Mouse (Mus musculus): ENCODE data around the gene Sncb. TPM values are rescaled to one million over a fixed set of nuclear protein-coding genes. Genes with fewer than 3 reads are reported as not detected.

The Sncb gene
- polyA plus RNA-seq, 1 experiment from 2014 or later = 0.52 TPM

DNA sequence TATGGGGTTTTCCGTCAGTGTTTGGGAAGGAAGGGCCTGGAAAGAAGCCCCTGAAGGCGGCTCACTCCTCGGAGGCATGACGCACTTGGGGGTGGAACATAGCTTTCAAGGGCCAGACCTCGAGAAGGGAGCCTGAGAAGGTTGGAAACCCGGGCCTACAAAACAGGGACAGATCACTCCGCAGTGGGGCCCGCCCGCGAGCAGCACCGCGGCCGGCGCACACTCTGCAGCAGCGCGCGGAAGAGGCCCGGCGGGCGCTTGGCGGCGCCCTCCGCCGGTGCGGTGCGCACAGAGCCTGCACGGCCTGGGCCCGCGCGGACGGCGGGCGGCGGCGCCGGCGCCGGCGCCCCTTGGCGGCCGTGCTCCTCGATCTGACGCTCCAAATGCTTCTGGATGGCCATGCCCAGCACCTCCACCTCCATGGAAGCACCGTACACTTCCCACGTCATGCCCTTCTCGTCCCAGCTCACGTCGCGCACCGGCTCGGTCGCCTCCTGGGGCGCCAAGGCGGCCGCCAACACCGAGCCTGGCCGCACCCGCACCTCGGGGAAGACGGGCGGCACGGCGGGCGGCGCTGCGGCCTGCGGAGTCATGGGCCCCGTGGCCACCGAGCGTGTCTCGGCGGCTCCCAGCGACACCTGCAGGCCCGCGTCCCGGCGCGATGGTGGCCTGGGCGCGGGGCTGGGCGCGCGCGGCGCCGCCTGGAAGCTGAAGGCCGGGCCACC lies 28.7 kb downstream of the Sncb start:
- 1% methylated on average over 85 of the region's 87 CpGs for WGBS
- ATAC-seq (ENCODE audit: insufficient read depth, low FRiP score) = peak; percentile 83
- Histone ChIP-seq H3K27me3 (ENCODE audit: control insufficient read depth, insufficient read depth, low read length) (peaks cover 42% of the 10 kb centered on the region), H3K36me3 (ENCODE audit: control insufficient read depth, insufficient read depth, low read length) (no peaks in the 10 kb centered on the region), H3K4me3 (replicated peaks; ENCODE audit: low read length) (peak overlapping the region; percentile 45), H3K4me2 (ENCODE audit: low read depth, low read length) (peak overlapping the region; percentile 64), H3K9me3 (replicated peaks; ENCODE audit: control insufficient read depth, low read length) (no peaks in the 10 kb centered on the region), H3K27ac (ENCODE audit: low read length) (no peak overlapping the region), H3K9ac (ENCODE audit: low read length) (peak overlapping the region; percentile 35; the same call in 1 of the 2 replicates), H3K4me1 (ENCODE audit: control insufficient read depth, insufficient read depth, low read length) (peaks cover 4% of the 10 kb centered on the region; the same call in 1 of the 2 replicates)

DNA sequence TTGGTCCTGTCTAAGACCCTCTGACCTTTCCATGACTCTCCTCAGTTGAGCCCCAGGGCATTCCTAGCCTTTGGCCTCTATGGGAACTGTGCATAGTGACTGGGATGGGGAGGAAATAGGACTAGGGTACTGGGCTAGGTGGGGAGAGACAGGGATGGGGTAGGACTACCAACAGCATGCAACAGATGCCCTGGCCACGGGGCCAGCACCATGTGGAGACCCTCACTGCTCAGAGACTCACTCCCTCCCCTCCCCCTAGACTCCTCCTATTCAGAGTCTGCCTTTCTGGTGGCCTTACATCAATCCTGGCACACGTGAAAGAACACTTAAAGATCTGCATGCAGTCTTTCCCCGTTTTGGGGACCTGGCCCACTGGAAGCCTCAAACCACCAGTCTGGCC lies 29.5 kb downstream of the Sncb start:
- H3K4me1 ChIP-seq (ENCODE audit: control insufficient read depth, insufficient read depth, low read length) = peaks cover 4% of the 10 kb centered on the region; the same call in 1 of the 2 replicates
- no peak overlapping the region for H3K27ac ChIP-seq (ENCODE audit: low read length)
- H3K36me3 ChIP-seq (ENCODE audit: control insufficient read depth, insufficient read depth, low read length) = no peaks in the 10 kb centered on the region
- H3K4me2 ChIP-seq (ENCODE audit: low read depth, low read length) = peak overlapping the region; percentile 64
- peaks cover 42% of the 10 kb centered on the region for H3K27me3 ChIP-seq (ENCODE audit: control insufficient read depth, insufficient read depth, low read length)
- WGBS = 22% methylated on average over 3 of the region's 3 CpGs
- ATAC-seq (ENCODE audit: insufficient read depth, low FRiP score) = no peak
- H3K9ac ChIP-seq (ENCODE audit: low read length) = no peak overlapping the region
- no peaks in the 10 kb centered on the region for H3K9me3 ChIP-seq (replicated peaks; ENCODE audit: control insufficient read depth, low read length)
- H3K4me3 ChIP-seq (replicated peaks; ENCODE audit: low read length) = peak overlapping the region; percentile 45; the same call in 1 of the 2 replicates

DNA sequence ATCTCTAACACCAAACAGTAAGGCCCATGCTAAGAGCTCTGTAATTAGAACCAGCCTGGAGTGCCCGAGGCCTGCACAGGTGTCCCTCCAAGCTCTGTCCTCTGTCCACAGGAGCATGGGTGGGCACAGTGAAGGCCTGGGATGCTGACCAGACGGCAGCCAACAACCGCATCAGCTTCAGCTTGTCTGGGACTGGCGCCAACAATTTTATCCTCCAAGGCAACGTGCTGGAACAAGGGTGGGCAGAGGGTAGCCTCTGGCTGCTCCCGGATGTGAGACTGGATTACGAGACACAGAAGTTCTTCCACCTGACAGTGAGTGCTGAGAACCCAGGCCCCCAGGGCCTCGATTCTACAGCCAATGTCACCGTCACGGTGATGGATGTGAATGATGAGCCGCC lies 40.3 kb downstream of the Sncb start:
- H3K4me2 ChIP-seq (ENCODE audit: low read depth, low read length) = no peak overlapping the region
- H3K4me1 ChIP-seq (ENCODE audit: control insufficient read depth, insufficient read depth, low read length) = no peaks in the 10 kb centered on the region
- H3K27me3 ChIP-seq (ENCODE audit: control insufficient read depth, insufficient read depth, low read length) = no peaks in the 10 kb centered on the region
- no peak for ATAC-seq (ENCODE audit: insufficient read depth, low FRiP score)
- H3K9me3 ChIP-seq (replicated peaks; ENCODE audit: control insufficient read depth, low read length) = no peaks in the 10 kb centered on the region
- no peaks in the 10 kb centered on the region for H3K36me3 ChIP-seq (ENCODE audit: control insufficient read depth, insufficient read depth, low read length)
- H3K9ac ChIP-seq (ENCODE audit: low read length) = no peak overlapping the region
- no peak overlapping the region for H3K4me3 ChIP-seq (replicated peaks; ENCODE audit: low read length)
- WGBS = 60% methylated on average over 11 of the region's 11 CpGs
- no peak overlapping the region for H3K27ac ChIP-seq (ENCODE audit: low read length)

DNA sequence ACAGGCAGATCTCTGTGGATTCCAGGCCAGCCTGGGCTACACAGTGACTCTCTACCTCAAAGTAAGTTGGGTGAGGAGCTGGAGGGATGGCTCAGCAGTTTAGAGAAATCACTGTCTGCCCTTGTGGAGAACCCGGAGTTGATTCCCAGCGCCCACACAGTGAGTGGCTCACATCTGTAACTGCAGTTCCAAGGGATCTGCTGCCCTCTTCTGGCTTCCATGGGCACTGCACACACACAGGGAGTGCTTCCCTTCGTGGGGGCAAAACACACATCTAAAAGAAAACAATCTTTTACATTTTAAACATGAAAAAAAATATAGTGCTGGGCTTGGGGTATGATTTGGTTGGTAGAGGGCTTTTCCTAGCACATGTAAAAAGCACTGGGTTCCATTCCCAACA lies 43.3 kb downstream of the Sncb start:
- WGBS = 90% methylated on average over 3 of the region's 3 CpGs
- H3K4me2 ChIP-seq (ENCODE audit: low read depth, low read length) = no peak overlapping the region
- H3K27me3 ChIP-seq (ENCODE audit: control insufficient read depth, insufficient read depth, low read length) = no peaks in the 10 kb centered on the region
- no peaks in the 10 kb centered on the region for H3K4me1 ChIP-seq (ENCODE audit: control insufficient read depth, insufficient read depth, low read length)
- no peak for ATAC-seq (ENCODE audit: insufficient read depth, low FRiP score)
- H3K9ac ChIP-seq (ENCODE audit: low read length) = no peak overlapping the region
- H3K9me3 ChIP-seq (replicated peaks; ENCODE audit: control insufficient read depth, low read length) = no peaks in the 10 kb centered on the region
- H3K36me3 ChIP-seq (ENCODE audit: control insufficient read depth, insufficient read depth, low read length) = no peaks in the 10 kb centered on the region
- no peak overlapping the region for H3K27ac ChIP-seq (ENCODE audit: low read length)
- H3K4me3 ChIP-seq (replicated peaks; ENCODE audit: low read length) = no peak overlapping the region

DNA sequence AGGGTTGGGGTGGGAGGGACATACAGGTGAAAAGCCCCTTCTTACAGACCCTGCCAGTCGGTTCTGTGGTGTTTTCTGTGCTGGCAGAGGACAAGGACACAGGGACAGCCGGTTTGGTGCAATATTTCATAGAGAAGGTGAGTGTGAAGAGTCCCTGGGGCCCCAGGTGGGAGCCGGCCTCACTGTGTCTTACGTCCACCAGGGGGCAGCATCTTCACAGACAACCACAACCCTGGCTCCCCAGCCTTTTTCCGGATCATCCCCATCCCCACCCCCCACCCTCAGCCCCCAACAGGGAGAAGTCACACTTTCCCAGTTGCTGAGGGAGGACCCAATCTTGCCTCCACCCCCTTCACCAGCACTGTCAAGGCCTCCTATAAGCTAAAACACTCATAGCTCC lies 49.5 kb downstream of the Sncb start:
- Histone ChIP-seq H3K9me3 (replicated peaks; ENCODE audit: control insufficient read depth, low read length) (no peaks in the 10 kb centered on the region), H3K36me3 (ENCODE audit: control insufficient read depth, insufficient read depth, low read length) (no peaks in the 10 kb centered on the region), H3K27ac (ENCODE audit: low read length) (no peak overlapping the region), H3K27me3 (ENCODE audit: control insufficient read depth, insufficient read depth, low read length) (no peaks in the 10 kb centered on the region), H3K4me2 (ENCODE audit: low read depth, low read length) (no peak overlapping the region), H3K4me1 (ENCODE audit: control insufficient read depth, insufficient read depth, low read length) (no peaks in the 10 kb centered on the region), H3K4me3 (replicated peaks; ENCODE audit: low read length) (no peak overlapping the region), H3K9ac (ENCODE audit: low read length) (no peak overlapping the region)
- 6% methylated on average over 5 of the region's 5 CpGs for WGBS
- ATAC-seq (ENCODE audit: insufficient read depth, low FRiP score) = no peak

DNA sequence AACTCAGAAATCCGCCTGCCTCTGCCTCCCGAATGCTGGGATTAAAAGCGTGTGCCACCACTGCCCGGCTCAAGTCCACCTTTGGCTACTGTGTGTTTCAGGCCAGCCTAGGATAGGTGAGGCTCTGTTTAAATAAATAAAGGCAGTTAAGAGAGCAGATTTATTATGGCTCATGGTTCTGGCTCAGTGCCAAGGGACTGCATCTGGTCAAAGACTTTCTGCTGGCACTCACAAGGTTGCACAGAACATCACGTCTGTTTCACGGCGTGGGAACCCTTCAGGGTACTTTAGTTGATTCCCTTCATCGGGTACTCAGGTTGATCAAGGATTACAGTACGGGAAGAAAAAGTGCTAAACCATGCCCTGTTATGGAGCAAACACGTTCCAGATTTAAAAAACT lies 51.4 kb downstream of the Sncb start:
- no peak overlapping the region for H3K4me3 ChIP-seq (replicated peaks; ENCODE audit: low read length)
- ATAC-seq (ENCODE audit: insufficient read depth, low FRiP score) = no peak
- no peak overlapping the region for H3K4me2 ChIP-seq (ENCODE audit: low read depth, low read length)
- no peaks in the 10 kb centered on the region for H3K4me1 ChIP-seq (ENCODE audit: control insufficient read depth, insufficient read depth, low read length)
- no peak overlapping the region for H3K9ac ChIP-seq (ENCODE audit: low read length)
- H3K9me3 ChIP-seq (replicated peaks; ENCODE audit: control insufficient read depth, low read length) = no peaks in the 10 kb centered on the region
- H3K27me3 ChIP-seq (ENCODE audit: control insufficient read depth, insufficient read depth, low read length) = no peaks in the 10 kb centered on the region
- WGBS = 63% methylated on average over 10 of the region's 10 CpGs
- no peaks in the 10 kb centered on the region for H3K36me3 ChIP-seq (ENCODE audit: control insufficient read depth, insufficient read depth, low read length)
- H3K27ac ChIP-seq (ENCODE audit: low read length) = no peak overlapping the region

DNA sequence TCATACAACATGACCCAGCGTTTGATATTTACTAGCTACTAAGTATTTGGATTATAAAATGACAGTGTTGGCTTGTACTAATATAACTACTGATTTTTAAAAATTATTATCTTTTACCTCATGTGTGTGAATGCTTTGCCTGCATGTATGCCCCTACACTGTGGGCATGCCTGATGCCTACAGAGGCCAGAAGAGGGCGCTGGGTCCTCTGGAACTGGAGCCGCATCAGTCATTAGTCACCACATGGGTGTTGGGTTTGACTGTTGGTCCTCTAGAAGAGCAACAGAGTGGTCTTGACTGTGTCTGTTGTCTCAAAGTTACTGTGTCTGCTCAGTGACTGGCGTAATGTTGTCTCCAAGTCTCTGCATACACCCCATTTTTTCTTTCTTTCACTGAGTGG lies 52.0 kb downstream of the Sncb start:
- Histone ChIP-seq H3K27me3 (ENCODE audit: control insufficient read depth, insufficient read depth, low read length) (no peaks in the 10 kb centered on the region), H3K36me3 (ENCODE audit: control insufficient read depth, insufficient read depth, low read length) (no peaks in the 10 kb centered on the region), H3K4me3 (replicated peaks; ENCODE audit: low read length) (no peak overlapping the region), H3K4me2 (ENCODE audit: low read depth, low read length) (no peak overlapping the region), H3K4me1 (ENCODE audit: control insufficient read depth, insufficient read depth, low read length) (no peaks in the 10 kb centered on the region), H3K9me3 (replicated peaks; ENCODE audit: control insufficient read depth, low read length) (no peaks in the 10 kb centered on the region), H3K27ac (ENCODE audit: low read length) (no peak overlapping the region), H3K9ac (ENCODE audit: low read length) (no peak overlapping the region)
- no peak for ATAC-seq (ENCODE audit: insufficient read depth, low FRiP score)
- WGBS = 43% methylated on average over 4 of the region's 4 CpGs

DNA sequence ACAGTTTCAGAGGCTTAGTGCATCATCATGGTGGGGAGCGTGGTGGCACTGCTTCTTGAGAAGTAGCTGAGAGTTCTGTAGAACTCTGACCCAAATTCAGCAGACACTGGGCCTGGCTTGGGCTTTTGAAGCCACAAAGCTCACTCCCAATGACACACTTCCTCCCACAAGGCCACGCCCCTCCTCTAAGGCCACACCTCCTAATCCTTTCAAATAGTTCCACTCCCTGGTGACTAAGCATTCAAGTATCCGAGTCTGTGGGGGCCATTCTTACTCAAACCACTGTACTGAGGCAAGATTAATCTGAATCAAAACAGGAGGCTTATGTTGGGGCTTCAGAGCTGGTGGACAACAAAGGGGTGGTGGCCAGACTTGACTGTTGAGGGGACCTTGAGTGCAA lies 55.5 kb downstream of the Sncb start:
- Histone ChIP-seq H3K9me3 (replicated peaks; ENCODE audit: control insufficient read depth, low read length) (no peaks in the 10 kb centered on the region), H3K4me1 (ENCODE audit: control insufficient read depth, insufficient read depth, low read length) (no peaks in the 10 kb centered on the region), H3K9ac (ENCODE audit: low read length) (no peak overlapping the region), H3K27me3 (ENCODE audit: control insufficient read depth, insufficient read depth, low read length) (no peaks in the 10 kb centered on the region), H3K4me3 (replicated peaks; ENCODE audit: low read length) (no peak overlapping the region), H3K4me2 (ENCODE audit: low read depth, low read length) (no peak overlapping the region), H3K27ac (ENCODE audit: low read length) (no peak overlapping the region), H3K36me3 (ENCODE audit: control insufficient read depth, insufficient read depth, low read length) (no peaks in the 10 kb centered on the region)
- no peak for ATAC-seq (ENCODE audit: insufficient read depth, low FRiP score)
- WGBS = 73% methylated on average over 3 of the region's 3 CpGs

Data from stomach, embryonic 16.5 days (tissue).